Mouse (Mus musculus): ENCODE measurements around the gene Spc24. TPM values are rescaled to one million over a fixed set of nuclear protein-coding genes. Genes with fewer than 3 reads are reported as not detected.
A peak's percentile ranks its signal among the peaks of the same experiment; 100 is the strongest.
"Not testable (repeated sequence)": the region's sequence is repeated elsewhere in the genome, so short reads cannot be mapped to it uniquely, and the experiment has no call there.

Spc24 gene
- polyA plus RNA-seq, 1 experiment from 2014 or later = 173 TPM

DNA sequence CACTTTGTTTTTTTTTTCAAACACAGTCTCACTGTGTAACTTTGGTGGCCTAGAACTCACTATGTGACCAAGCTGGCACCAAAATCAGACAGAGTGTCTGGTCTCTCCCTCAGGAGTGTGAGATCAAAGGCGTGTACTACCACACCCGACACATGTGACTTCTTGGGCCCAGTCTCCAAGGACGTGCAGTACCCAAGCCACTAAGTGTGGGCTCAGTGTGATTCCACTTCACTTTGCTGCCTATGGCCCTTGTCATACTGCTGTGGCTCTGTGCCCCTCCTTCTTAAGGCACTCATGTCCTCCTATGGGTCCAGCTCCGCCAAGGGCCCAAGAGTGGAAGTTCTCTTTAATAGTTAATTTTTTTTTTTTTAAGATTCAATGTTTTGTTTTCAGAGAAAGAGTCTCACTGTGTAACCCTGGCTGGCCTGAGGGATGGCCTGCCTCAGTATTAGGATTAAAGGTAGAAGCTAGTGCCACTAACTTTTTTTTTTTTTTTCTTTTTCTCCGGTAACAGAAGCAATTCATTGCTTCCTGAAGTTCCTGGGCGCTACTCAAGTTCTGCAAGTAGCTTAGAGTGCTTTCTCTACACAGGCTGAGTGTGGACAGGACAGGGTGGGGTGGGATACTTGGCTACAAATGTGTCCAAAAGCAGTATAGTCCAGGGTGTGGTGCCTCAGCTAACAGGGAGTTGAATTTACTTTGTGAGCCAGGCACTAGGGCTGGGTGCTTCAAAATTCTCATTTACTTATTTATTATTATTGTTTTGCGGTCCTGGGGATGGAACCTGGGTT is 24.6 kb upstream of the Spc24 start:
- ATAC-seq (ENCODE audit: insufficient read depth) = peak; percentile 42; the same call in 1 of the 2 replicates
- Histone ChIP-seq H3K9ac (no peak overlapping the region), H3K4me1 (ENCODE audit: insufficient read depth) (no peaks in the 10 kb centered on the region; the same call in 1 of the 2 replicates), H3K27ac (ENCODE audit: low read depth) (peak overlapping the region; percentile 58), H3K4me3 (ENCODE audit: low read depth, low read length) (no peak overlapping the region), H3K36me3 (ENCODE audit: insufficient read depth) (peaks cover 88% of the 10 kb centered on the region), H3K27me3 (ENCODE audit: insufficient read depth, low read length) (no peaks in the 10 kb centered on the region), H3K9me3 (ENCODE audit: low read depth, low read length) (no peaks in the 10 kb centered on the region), H3K4me2 (no peak overlapping the region)
- 81% methylated on average over 7 of the region's 7 CpGs for WGBS
- no peak for DNase-seq
- no peak for TF ChIP-seq CTCF (IDR thresholded peaks at IDR 0.05; ENCODE audit: low read depth)

DNA sequence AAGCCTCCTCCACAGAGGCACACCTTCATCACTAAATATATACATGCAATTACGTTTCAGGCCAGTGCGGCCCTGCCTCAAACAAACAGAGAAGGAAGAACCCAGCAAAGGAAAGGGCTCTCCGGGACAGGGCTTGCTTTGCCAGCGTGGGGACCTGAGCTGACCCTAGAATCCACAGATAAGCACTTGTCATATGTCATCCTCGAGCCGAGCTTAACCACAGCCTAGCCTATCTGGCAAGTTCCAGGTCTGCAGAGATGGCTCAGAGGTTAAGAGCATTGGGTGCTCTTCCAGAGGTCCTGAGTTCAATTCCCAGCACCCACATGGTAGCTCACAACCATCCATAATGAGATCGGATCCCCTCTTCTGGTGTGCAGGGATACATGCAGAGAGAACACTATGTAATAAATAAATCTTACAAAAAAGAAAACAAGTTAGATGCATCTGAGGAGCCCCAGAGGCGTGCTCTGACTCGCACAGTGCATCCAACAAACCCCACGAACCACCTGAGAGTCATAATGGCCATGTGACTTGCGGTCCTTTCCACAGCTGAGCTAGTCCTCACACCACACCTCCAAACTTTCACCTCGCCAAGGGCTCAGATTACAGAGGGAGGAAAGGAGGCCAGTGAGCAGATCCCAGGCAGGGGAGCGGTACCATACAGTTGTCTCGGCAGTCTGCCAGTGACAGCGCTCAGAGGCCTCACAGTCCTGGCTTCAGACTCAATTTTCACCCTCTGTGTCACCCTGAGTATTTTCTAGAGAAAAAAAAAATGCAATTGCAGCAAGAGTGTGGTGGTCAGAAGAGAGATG is 21.8 kb upstream of the Spc24 start:
- peak; percentile 60; the same call in 1 of the 2 replicates for ATAC-seq (ENCODE audit: insufficient read depth)
- Histone ChIP-seq H3K9ac (no peak overlapping the region), H3K4me2 (no peak overlapping the region), H3K9me3 (ENCODE audit: low read depth, low read length) (no peaks in the 10 kb centered on the region), H3K4me3 (ENCODE audit: low read depth, low read length) (no peak overlapping the region), H3K27ac (ENCODE audit: low read depth) (no peak overlapping the region), H3K27me3 (ENCODE audit: insufficient read depth, low read length) (no peaks in the 10 kb centered on the region), H3K36me3 (ENCODE audit: insufficient read depth) (peaks cover 85% of the 10 kb centered on the region), H3K4me1 (ENCODE audit: insufficient read depth) (no peaks in the 10 kb centered on the region; the same call in 1 of the 2 replicates)
- WGBS = 58% methylated on average over 15 of the region's 15 CpGs
- TF ChIP-seq CTCF (IDR thresholded peaks at IDR 0.05; ENCODE audit: low read depth) = no peak
- peak; percentile 59 for DNase-seq

DNA sequence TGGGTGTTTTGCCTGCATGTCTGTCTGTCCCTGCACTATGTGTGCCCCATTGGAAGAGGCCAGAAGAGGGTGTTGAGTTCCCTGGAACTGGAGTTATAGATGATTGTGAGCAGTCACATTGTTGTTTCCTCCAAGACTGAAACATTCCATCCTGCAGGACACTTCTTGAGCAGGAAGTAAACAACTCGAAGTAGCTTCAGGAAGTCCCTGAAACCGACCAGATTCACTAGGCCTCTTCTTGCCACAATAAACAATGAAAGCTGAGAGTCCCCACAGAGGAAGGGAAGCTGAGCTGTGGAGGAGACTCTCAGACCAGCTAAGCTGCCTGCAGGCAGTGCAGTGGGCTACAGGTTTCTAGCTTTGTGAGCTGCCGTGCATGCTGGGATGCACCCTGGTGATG is 17.6 kb upstream of the Spc24 start:
- TF ChIP-seq CTCF (IDR thresholded peaks at IDR 0.05; ENCODE audit: low read depth) = no peak
- Histone ChIP-seq H3K9me3 (ENCODE audit: low read depth, low read length) (no peaks in the 10 kb centered on the region), H3K27ac (ENCODE audit: low read depth) (no peak overlapping the region), H3K4me1 (ENCODE audit: insufficient read depth) (no peaks in the 10 kb centered on the region; the same call in 1 of the 2 replicates), H3K4me3 (ENCODE audit: low read depth, low read length) (no peak overlapping the region), H3K36me3 (ENCODE audit: insufficient read depth) (peaks cover 88% of the 10 kb centered on the region), H3K4me2 (no peak overlapping the region), H3K9ac (no peak overlapping the region), H3K27me3 (ENCODE audit: insufficient read depth, low read length) (no peaks in the 10 kb centered on the region)
- ATAC-seq (ENCODE audit: insufficient read depth) (no peak), DNase-seq (no peak)
- 76% methylated on average over 3 of the region's 3 CpGs for WGBS

DNA sequence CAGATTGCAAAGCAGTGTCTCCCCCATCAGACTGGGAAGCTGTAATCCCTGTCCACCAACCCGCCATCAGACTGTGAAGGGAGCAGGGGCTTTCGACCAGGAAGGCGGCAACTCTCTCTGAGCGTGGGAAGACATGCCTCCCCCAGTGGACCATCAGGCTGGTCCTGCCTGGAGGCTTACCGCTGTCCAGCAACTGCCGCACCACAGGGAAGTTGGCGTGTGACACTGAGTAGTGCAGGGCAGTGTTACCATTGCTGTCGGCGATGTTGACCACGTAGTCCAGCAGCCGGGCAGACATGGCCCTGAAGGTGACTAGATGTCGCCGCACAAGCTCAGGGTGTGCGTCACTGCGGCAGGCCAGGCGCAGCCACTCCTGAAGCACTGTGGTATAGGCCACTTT is 14.2 kb upstream of the Spc24 start:
- WGBS = 91% methylated on average over 16 of the region's 16 CpGs
- ATAC-seq (ENCODE audit: insufficient read depth) = no peak

DNA sequence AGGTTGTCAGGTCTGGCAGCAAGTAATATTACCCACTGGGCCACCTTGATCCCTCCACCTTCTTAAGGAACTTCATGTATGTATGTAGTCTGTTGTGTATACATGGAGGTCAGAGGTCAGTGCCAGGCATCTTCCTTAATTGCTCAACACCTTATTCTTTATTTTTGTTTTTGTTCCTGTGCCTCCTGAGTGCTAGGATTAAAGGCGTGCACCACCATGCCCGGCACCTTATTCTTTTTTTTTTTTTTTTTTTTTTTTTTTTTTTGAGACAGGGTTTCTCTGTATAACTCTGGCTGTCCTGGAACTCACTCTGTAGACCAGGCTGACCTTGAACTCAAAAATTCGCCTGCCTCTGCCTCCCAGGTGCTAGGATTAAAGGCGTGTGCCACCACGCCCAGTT is 13.3 kb upstream of the Spc24 start:
- H3K27me3 ChIP-seq (ENCODE audit: insufficient read depth, low read length); H3K4me3 ChIP-seq (ENCODE audit: low read depth, low read length); H3K4me1 ChIP-seq (ENCODE audit: insufficient read depth); H3K9ac ChIP-seq; H3K27ac ChIP-seq (ENCODE audit: low read depth); ATAC-seq (ENCODE audit: insufficient read depth); DNase-seq; H3K9me3 ChIP-seq (ENCODE audit: low read depth, low read length); H3K4me2 ChIP-seq: not testable (repeated sequence)
- peaks cover 79% of the 10 kb centered on the region for H3K36me3 ChIP-seq (ENCODE audit: insufficient read depth)
- 74% methylated on average over 5 of the region's 5 CpGs for WGBS

More for the DNA sequence above, 14.2 kb upstream of the Spc24 start:
- no peak overlapping the region for H3K27ac ChIP-seq (ENCODE audit: low read depth)
- H3K4me2 ChIP-seq = no peak overlapping the region
- 0 out of 2 replicates have a peak, but pooled peaks cover 1% of the 10 kb centered on the region for H3K4me1 ChIP-seq (ENCODE audit: insufficient read depth)
- no peaks in the 10 kb centered on the region for H3K27me3 ChIP-seq (ENCODE audit: insufficient read depth, low read length)
- no peak overlapping the region for H3K4me3 ChIP-seq (ENCODE audit: low read depth, low read length)
- no peak for TF ChIP-seq CTCF (IDR thresholded peaks at IDR 0.05; ENCODE audit: low read depth)
- H3K9ac ChIP-seq = no peak overlapping the region
- DNase-seq = no peak
- peaks cover 87% of the 10 kb centered on the region for H3K36me3 ChIP-seq (ENCODE audit: insufficient read depth)
- H3K9me3 ChIP-seq (ENCODE audit: low read depth, low read length) = no peaks in the 10 kb centered on the region

DNA sequence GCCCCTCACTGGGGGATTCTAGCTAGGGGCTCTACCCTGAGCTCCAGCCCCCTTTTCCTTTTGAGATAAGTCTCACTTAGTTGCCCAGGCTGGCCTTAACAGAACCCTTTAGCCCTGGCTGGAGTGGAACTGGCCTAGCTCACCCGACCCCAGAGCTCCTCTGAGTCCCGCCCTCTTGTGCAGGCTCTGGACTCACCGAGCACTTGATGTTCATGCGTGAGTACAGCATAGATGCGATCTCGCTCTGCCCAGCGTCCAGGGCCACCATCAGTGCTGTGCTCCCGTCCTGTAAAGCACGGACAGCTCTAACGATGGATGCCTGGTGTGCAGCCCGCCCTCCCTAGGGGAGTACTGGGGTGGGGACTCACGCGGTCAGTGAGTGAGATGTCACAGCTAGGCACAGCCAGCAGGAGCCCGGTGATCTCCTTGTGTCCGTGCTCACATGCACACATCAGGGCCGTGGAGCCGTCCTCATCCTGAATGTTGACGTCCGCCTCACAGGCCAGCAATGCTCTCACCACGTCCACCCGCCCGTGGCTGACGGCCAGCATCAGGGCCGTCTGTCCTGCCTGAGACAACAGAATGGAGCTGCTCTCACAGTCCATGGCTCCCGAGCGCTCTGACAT is 9.6 kb upstream of the Spc24 start:
- Histone ChIP-seq H3K9me3 (ENCODE audit: low read depth, low read length) (no peaks in the 10 kb centered on the region), H3K9ac (no peak overlapping the region), H3K36me3 (ENCODE audit: insufficient read depth) (peaks cover 62% of the 10 kb centered on the region), H3K4me3 (ENCODE audit: low read depth, low read length) (no peak overlapping the region), H3K4me1 (ENCODE audit: insufficient read depth) (0 out of 2 replicates have a peak, but pooled peaks cover 3% of the 10 kb centered on the region), H3K27me3 (ENCODE audit: insufficient read depth, low read length) (no peaks in the 10 kb centered on the region), H3K27ac (ENCODE audit: low read depth) (peak overlapping the region; percentile 86), H3K4me2 (no peak overlapping the region; the same call in 1 of the 2 replicates)
- DNase-seq (peak; percentile 61), ATAC-seq (ENCODE audit: insufficient read depth) (peak; percentile 26)
- no peak for TF ChIP-seq CTCF (IDR thresholded peaks at IDR 0.05; ENCODE audit: low read depth)
- 52% methylated on average over 26 of the region's 26 CpGs for WGBS

All from lung, embryonic 14.5 days (tissue).